Mouse (Mus musculus): Measurements from ENCODE around the gene Vwa1. TPM values are rescaled to one million over a fixed set of nuclear protein-coding genes. Genes with fewer than 3 reads are reported as not detected.

The Vwa1 gene
- 0.28 and 0.34 TPM in 2 replicates for polyA plus RNA-seq (2015; fragmentation: Nextera tagmentation; extraction: Ambion mirVana)

DNA sequence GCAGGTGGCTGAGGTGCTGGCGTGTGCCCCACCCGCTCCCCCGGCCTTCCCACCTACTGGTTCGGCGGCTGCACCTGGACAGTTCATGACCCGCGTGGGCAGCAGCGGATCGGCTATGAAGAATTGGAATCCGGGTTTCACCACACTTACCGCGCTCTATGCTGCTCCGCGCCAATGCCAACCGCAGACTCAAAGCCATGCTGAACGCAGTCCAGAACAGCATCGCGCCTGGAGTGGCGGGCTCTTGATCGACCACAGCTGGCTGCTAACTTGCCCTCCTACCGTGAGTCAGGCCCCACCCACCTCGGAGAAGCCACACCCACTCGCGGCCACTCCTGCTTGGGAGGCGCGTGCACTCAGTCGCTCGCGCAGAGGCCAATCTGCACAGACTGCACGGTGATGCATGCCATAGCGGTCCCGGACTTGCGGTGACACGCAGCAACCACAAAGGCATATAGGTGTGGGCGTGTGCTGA, at the start of gene Vwa1:
Gene Vwa1, minus strand, starts transcription at position 419 of the 475 bp plus-strand sequence.
- under 1% methylated on average over 35 of the region's 35 CpGs for WGBS (ENCODE audit: insufficient replicate concordance)

DNA sequence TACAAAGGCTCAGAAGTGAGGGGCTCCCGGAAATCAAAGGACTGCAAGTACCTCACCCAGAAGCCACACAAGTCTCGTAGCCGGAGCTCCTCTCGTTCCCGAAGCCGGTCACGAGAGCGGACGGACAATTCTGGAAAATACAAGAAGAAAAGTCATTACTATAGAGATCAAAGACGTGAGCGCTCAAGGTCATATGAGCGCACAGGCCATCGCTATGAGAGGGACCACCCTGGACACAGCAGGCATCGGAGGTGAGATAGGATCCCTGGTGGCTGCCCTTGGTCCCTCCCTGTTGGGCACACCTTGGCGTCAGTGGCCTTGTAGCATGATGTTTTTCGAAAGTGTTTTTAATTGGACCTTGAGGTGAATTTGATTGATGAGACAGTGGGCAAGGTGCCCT, 48.9 kb upstream of the Vwa1 start:
- no peak for ATAC-seq (ENCODE audit: low read depth)
- Histone ChIP-seq H3K4me3 (ENCODE audit: low read depth, low read length) (no peak overlapping the region), H3K27ac (ENCODE audit: low read length) (no peak overlapping the region), H3K9me3 (replicated peaks; ENCODE audit: control insufficient read depth, low read length) (no peaks in the 10 kb centered on the region), H3K36me3 (ENCODE audit: control insufficient read depth, insufficient read depth) (peaks cover 87% of the 10 kb centered on the region), H3K4me2 (ENCODE audit: low read depth, low read length) (no peak overlapping the region), H3K4me1 (ENCODE audit: control insufficient read depth, low read depth, low read length) (no peaks in the 10 kb centered on the region), H3K27me3 (ENCODE audit: control insufficient read depth, insufficient read depth, low read depth, low read length) (no peaks in the 10 kb centered on the region), H3K9ac (ENCODE audit: low read depth, low read length) (no peak overlapping the region)
- 92% methylated on average over 16 of the region's 16 CpGs for WGBS (ENCODE audit: insufficient replicate concordance)

More for the DNA sequence above, at the start of gene Vwa1:
- Histone ChIP-seq H3K9me3 (replicated peaks; ENCODE audit: control insufficient read depth, low read length) (no peaks in the 10 kb centered on the region), H3K27me3 (ENCODE audit: control insufficient read depth, insufficient read depth, low read depth, low read length) (peaks cover 51% of the 10 kb centered on the region), H3K4me3 (ENCODE audit: low read depth, low read length) (peak within 1 kb of the TSS; percentile 41), H3K4me2 (ENCODE audit: low read depth, low read length) (peak within 1 kb of the TSS; percentile 68), H3K4me1 (ENCODE audit: control insufficient read depth, low read depth, low read length) (peaks cover 28% of the 10 kb centered on the region), H3K27ac (ENCODE audit: low read length) (no peak within 1 kb of the TSS), H3K36me3 (ENCODE audit: control insufficient read depth, insufficient read depth) (no peaks in the 10 kb centered on the region), H3K9ac (ENCODE audit: low read depth, low read length) (no peak within 1 kb of the TSS)
- peak; percentile 68 for ATAC-seq (ENCODE audit: low read depth)

DNA sequence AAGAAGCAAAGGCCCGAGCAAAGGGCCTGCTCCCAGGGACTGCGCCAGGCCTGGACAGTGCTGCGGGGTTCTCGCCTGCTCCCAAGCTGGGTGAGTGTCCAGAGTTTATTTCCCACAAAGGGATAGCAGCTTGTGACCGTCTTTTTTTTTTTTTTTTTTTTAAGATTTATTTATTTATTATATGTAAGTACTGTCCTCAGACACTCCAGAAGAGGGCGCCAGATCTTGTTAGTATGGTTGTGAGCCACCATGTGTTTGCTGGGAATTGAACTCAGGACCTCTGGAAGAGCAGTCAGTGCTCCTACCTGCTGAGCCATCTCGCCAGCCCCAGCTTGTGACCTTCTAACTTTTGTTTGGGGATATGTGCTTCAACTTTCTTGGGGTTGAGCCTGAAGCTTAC, 46.5 kb upstream of the Vwa1 start:
- no peaks in the 10 kb centered on the region for H3K4me1 ChIP-seq (ENCODE audit: control insufficient read depth, low read depth, low read length)
- WGBS (ENCODE audit: insufficient replicate concordance) = 79% methylated on average over 7 of the region's 7 CpGs
- no peak overlapping the region for H3K4me2 ChIP-seq (ENCODE audit: low read depth, low read length)
- peaks cover 95% of the 10 kb centered on the region for H3K36me3 ChIP-seq (ENCODE audit: control insufficient read depth, insufficient read depth)
- no peak overlapping the region for H3K9ac ChIP-seq (ENCODE audit: low read depth, low read length)
- H3K9me3 ChIP-seq (replicated peaks; ENCODE audit: control insufficient read depth, low read length) = no peaks in the 10 kb centered on the region
- no peaks in the 10 kb centered on the region for H3K27me3 ChIP-seq (ENCODE audit: control insufficient read depth, insufficient read depth, low read depth, low read length)
- no peak overlapping the region for H3K27ac ChIP-seq (ENCODE audit: low read length)
- H3K4me3 ChIP-seq (ENCODE audit: low read depth, low read length) = no peak overlapping the region
- no peak for ATAC-seq (ENCODE audit: low read depth)

DNA sequence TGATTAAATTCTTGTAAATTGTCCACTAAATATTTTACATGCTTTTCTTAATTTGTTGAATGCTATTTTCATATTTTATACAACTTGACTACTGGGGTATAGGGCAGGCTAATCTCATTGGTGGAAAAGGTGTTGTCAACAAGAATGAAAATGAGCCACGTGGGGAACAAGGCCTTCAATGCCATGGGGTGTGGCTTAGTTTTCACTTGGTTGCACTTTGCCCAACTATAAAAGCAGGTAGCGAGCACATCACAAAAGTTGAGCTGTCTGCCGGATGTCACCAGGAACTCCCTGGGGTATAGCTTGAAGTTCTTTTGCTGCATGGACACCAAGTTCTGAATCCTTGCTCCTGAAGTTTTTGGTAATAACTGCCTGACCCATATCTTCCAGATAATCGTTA, 43.0 kb upstream of the Vwa1 start:
- Histone ChIP-seq H3K9ac (ENCODE audit: low read depth, low read length) (no peak overlapping the region), H3K27ac (ENCODE audit: low read length) (no peak overlapping the region), H3K4me3 (ENCODE audit: low read depth, low read length) (no peak overlapping the region), H3K27me3 (ENCODE audit: control insufficient read depth, insufficient read depth, low read depth, low read length) (no peaks in the 10 kb centered on the region), H3K9me3 (replicated peaks; ENCODE audit: control insufficient read depth, low read length) (no peaks in the 10 kb centered on the region), H3K4me1 (ENCODE audit: control insufficient read depth, low read depth, low read length) (peaks cover 14% of the 10 kb centered on the region), H3K4me2 (ENCODE audit: low read depth, low read length) (no peak overlapping the region), H3K36me3 (ENCODE audit: control insufficient read depth, insufficient read depth) (peaks cover 79% of the 10 kb centered on the region)
- no peak for ATAC-seq (ENCODE audit: low read depth)
- WGBS (ENCODE audit: insufficient replicate concordance) = 85% methylated on average over 4 of the region's 4 CpGs

DNA sequence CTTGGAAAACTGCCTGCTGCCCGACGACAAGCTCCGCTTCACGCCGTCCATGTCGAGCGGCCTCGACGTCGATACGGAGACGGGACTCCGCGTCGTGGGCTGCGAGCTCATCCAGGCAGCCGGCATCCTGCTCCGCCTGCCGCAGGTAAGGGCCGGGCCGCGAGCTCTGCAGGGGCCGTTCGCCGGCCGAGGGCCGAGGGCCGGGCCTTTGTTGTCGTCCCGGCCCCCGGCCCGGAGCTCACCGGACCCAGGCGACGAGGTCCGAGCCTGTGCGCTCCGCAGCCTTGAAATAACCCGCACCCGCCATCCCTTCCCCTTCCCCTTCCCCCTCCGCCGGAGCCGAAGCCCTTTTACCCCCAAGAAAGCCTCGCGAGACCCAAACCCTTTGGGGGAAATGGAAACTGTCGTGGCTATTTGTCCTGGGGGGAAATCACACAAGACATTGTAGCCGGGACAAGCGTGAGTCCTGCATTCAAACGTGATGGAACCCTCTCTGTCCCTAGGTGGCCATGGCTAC, 38.2 kb upstream of the Vwa1 start:
- Histone ChIP-seq H3K9ac (ENCODE audit: low read depth, low read length) (peak overlapping the region; percentile 98), H3K27me3 (ENCODE audit: control insufficient read depth, insufficient read depth, low read depth, low read length) (no peaks in the 10 kb centered on the region), H3K4me2 (ENCODE audit: low read depth, low read length) (peak overlapping the region; percentile 82), H3K9me3 (replicated peaks; ENCODE audit: control insufficient read depth, low read length) (no peaks in the 10 kb centered on the region), H3K27ac (ENCODE audit: low read length) (peak overlapping the region; percentile 88), H3K4me1 (ENCODE audit: control insufficient read depth, low read depth, low read length) (peaks cover 24% of the 10 kb centered on the region), H3K36me3 (ENCODE audit: control insufficient read depth, insufficient read depth) (peaks cover 54% of the 10 kb centered on the region), H3K4me3 (ENCODE audit: low read depth, low read length) (peak overlapping the region; percentile 95)
- ATAC-seq (ENCODE audit: low read depth) = peak; percentile 32
- WGBS (ENCODE audit: insufficient replicate concordance) = under 1% methylated on average over 49 of the region's 49 CpGs

DNA sequence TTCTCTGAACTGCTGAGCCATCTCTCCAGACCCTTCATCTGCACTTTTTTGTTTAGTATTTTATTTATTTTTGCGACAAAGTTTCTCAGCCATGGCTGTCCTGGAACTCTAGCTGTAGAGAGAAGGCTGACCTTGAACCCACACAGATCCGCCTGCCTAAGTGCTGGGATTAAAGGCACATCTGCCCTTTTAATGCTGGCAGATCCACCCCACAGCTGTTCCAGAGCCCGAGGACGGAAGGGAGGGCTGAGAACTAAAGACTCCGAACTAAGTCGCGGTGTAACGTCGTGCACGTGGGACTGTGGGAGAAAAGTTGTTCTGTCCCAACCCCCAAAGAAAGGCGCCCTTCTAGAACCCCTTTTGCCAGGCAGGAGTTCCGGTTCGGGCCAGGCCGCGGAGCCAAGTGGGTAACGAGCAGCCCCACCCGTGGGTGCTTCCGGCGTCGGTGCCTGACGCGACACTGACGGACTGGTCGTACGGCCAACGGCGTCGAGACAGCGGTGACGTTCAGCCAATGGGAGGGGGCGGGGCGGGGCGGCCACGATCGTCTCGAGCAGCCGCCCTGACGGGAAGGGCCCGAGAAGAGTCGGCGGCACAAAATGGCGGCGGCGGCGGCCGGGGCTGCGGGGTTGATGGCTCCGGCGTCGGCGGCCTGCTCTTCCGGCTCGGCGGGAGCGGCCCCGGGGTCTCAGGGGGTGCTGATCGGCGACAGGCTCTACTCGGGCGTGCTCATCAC, 37.6 kb upstream of the Vwa1 start, which contains the start of gene Ccnl2:
Gene Ccnl2, plus strand, starts transcription at position 561 of the 736 bp plus-strand sequence.
- H3K4me2 ChIP-seq (ENCODE audit: low read depth, low read length) = peak within 1 kb of the TSS; percentile 88
- H3K36me3 ChIP-seq (ENCODE audit: control insufficient read depth, insufficient read depth) = peaks cover 54% of the 10 kb centered on the region
- H3K27ac ChIP-seq (ENCODE audit: low read length) = peak within 1 kb of the TSS; percentile 93
- H3K9ac ChIP-seq (ENCODE audit: low read depth, low read length) = peak within 1 kb of the TSS; percentile 98
- under 1% methylated on average over 60 of the region's 60 CpGs for WGBS (ENCODE audit: insufficient replicate concordance)
- no peaks in the 10 kb centered on the region for H3K27me3 ChIP-seq (ENCODE audit: control insufficient read depth, insufficient read depth, low read depth, low read length)
- no peaks in the 10 kb centered on the region for H3K9me3 ChIP-seq (replicated peaks; ENCODE audit: control insufficient read depth, low read length)
- peaks cover 24% of the 10 kb centered on the region for H3K4me1 ChIP-seq (ENCODE audit: control insufficient read depth, low read depth, low read length)
- peak within 1 kb of the TSS; percentile 95 for H3K4me3 ChIP-seq (ENCODE audit: low read depth, low read length)
- peak; percentile 100 for ATAC-seq (ENCODE audit: low read depth)

DNA sequence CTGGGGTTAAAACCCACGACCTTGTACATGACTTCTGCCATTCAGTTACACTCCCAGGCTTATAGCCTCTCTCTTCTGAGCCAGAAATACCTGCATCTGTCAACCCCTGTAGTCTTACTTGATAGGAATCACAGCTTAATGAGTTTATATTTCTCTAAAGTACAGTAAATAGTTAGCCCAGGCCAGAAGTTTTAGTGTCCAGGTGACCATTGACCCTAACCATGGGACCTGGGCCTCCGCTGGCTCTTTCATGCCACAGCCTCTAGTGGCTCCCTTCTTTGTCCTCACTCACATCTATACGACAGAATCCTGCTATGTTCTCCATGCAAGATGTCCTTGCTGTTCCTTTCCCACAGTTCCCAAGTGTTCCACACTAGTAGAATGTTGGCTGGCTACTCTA, 33.3 kb upstream of the Vwa1 start:
- Histone ChIP-seq H3K27me3 (ENCODE audit: control insufficient read depth, insufficient read depth, low read depth, low read length) (no peaks in the 10 kb centered on the region), H3K9ac (ENCODE audit: low read depth, low read length) (no peak overlapping the region), H3K4me2 (ENCODE audit: low read depth, low read length) (no peak overlapping the region), H3K4me3 (ENCODE audit: low read depth, low read length) (no peak overlapping the region), H3K4me1 (ENCODE audit: control insufficient read depth, low read depth, low read length) (peaks cover 24% of the 10 kb centered on the region), H3K27ac (ENCODE audit: low read length) (no peak overlapping the region), H3K9me3 (replicated peaks; ENCODE audit: control insufficient read depth, low read length) (no peaks in the 10 kb centered on the region), H3K36me3 (ENCODE audit: control insufficient read depth, insufficient read depth) (peaks cover 29% of the 10 kb centered on the region)
- ATAC-seq (ENCODE audit: low read depth) = no peak
- 77% methylated on average over 3 of the region's 3 CpGs for WGBS (ENCODE audit: insufficient replicate concordance)

DNA sequence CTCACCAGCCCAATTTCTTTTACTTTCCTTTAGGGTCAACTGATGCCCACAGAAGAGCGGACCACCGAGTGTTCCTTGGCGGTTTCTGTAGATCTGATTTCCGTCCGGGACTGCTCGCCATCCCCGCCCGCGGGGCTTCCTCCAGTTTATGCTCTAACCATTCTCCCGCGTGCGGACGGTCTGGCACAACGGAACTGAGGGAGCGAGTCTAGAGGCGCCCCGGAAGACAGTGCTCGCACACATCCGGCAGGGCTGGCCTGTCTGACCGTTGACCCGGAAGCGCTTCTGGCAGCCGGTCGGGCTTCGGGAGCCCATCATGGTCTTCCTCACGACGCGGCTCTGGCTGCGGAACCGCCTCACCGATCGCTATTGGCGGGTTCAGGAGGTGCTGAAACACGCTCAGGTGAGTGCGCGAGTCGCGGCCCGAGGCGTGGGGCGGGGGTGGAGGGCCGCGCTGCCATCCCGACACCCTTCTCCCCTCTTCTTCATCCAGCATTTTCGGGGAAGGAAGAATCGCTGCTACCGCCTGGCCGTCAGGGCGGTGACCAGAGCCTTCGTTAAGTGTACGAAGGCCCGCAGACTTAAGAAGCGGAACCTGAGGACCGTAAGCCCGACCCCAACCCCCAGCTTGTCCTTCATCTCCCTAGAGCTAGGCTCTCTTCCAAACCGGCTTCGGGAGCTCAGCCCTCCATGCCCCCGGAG, 29.0 kb upstream of the Vwa1 start:
- peak overlapping the region; percentile 60 for H3K27ac ChIP-seq (ENCODE audit: low read length)
- H3K36me3 ChIP-seq (ENCODE audit: control insufficient read depth, insufficient read depth) = peaks cover 14% of the 10 kb centered on the region
- H3K9me3 ChIP-seq (replicated peaks; ENCODE audit: control insufficient read depth, low read length) = no peaks in the 10 kb centered on the region
- peak overlapping the region; percentile 75 for H3K9ac ChIP-seq (ENCODE audit: low read depth, low read length)
- no peaks in the 10 kb centered on the region for H3K27me3 ChIP-seq (ENCODE audit: control insufficient read depth, insufficient read depth, low read depth, low read length)
- H3K4me1 ChIP-seq (ENCODE audit: control insufficient read depth, low read depth, low read length) = peaks cover 17% of the 10 kb centered on the region
- H3K4me2 ChIP-seq (ENCODE audit: low read depth, low read length) = peak overlapping the region; percentile 92
- ATAC-seq (ENCODE audit: low read depth) = peak; percentile 99
- H3K4me3 ChIP-seq (ENCODE audit: low read depth, low read length) = peak overlapping the region; percentile 72
- WGBS (ENCODE audit: insufficient replicate concordance) = under 1% methylated on average over 57 of the region's 58 CpGs
